Mouse (Mus musculus) intestine, embryonic 15.5 days (tissue): Measurements from ENCODE around the gene Abi1. TPM values are rescaled to one million over a fixed set of nuclear protein-coding genes. Genes with fewer than 3 reads are reported as not detected.
"Not testable (repeated sequence)": the region's sequence is repeated elsewhere in the genome, so short reads cannot be mapped to it uniquely, and the experiment has no call there.

Experiments
- ATAC-seq: fragments of 200-750 bp; cut with Nextera tagmentation; 2 replicates; pipeline ENCODE4 v1.8.0; 2017; ENCODE audit warnings: moderate TSS enrichment, moderate library complexity
- H3K27ac ChIP-seq: fragments of 300-500 bp; sonication (generic); 2 replicates; pipeline ENCODE4 v1.5.1; 2015; ENCODE audit warnings: mild to moderate bottlenecking, inconsistent platforms
- H3K27me3 ChIP-seq: fragments of 300-500 bp; sonication (generic); replicated peaks from 2 replicates; pipeline ENCODE4 v1.6.1; 2015; ENCODE audit warnings: inconsistent platforms
- H3K36me3 ChIP-seq: fragments of 300-500 bp; sonication (generic); 2 replicates; pipeline ENCODE4 v1.6.1; 2015; ENCODE audit warnings: inconsistent platforms
- H3K4me1 ChIP-seq: fragments of 300-500 bp; sonication (generic); replicated peaks from 2 replicates; pipeline ENCODE4 v1.6.1; 2015; ENCODE audit warnings: inconsistent platforms
- H3K4me2 ChIP-seq: fragments of 300-500 bp; sonication (generic); replicated peaks from 2 replicates; pipeline ENCODE4 v1.6.1; 2015; ENCODE audit warnings: mild to moderate bottlenecking, inconsistent platforms
- H3K4me3 ChIP-seq: fragments of 300-500 bp; sonication (generic); replicated peaks from 2 replicates; pipeline ENCODE4 v1.5.1; 2015; ENCODE audit warnings: inconsistent platforms
- H3K9ac ChIP-seq: fragments of 300-500 bp; sonication (generic); 2 replicates; pipeline ENCODE4 v1.6.1; 2015; ENCODE audit warnings: inconsistent platforms
- H3K9me3 ChIP-seq: fragments of 300-500 bp; sonication (generic); 2 replicates; pipeline ENCODE4 v1.6.1; 2016; ENCODE audit warnings: inconsistent platforms
- WGBS: fragments of 180-500 bp; shearing (Covaris S2); methylation state at CpG from one replicate; pipeline ENCODE4 v1.1.7; 2015; 5-methylcytosine and 5-hydroxymethylcytosine counted together
- polyA plus RNA-seq: library from polyadenylated mRNA; unstranded; fragments of >200 nt; fragmentation: Nextera tagmentation; extraction: Ambion mirVana; gene quantifications from 2 replicates; pipeline ENCODE4 v1.2.1, GENCODE M21; 2015

The Abi1 gene
- polyA plus RNA-seq, 1 experiment from 2014 or later, result 46.6 TPM

DNA sequence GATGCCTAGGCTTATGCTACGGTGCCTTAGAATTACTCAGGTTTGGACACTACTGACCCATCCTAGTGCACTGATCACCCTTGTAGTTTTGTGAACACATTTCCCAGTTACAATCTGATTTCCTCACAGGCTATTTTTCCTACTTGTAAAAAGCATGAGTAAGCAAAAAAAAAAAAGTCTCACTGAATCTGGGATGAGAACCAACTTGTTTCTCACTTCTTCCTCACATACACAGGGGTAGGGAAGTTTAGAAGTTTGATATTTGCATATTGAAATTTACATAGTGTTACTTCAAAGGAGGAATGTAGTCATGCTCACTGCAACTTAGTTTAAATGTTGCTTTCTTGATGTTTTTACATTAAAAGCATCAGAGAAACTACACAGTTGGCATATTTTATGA is 106.5 kb downstream of the Abi1 start:
- no peaks in the 10 kb centered on the region for H3K27me3 ChIP-seq
- no peak overlapping the region for H3K27ac ChIP-seq
- ATAC-seq, result no peak
- H3K9me3 ChIP-seq, result no peaks in the 10 kb centered on the region
- no peak overlapping the region for H3K4me3 ChIP-seq
- no peaks in the 10 kb centered on the region for H3K4me1 ChIP-seq
- WGBS, result 82% methylated on average over 1 of the region's 1 CpGs
- H3K36me3 ChIP-seq, result no peaks in the 10 kb centered on the region
- H3K9ac ChIP-seq, result no peak overlapping the region
- H3K4me2 ChIP-seq, result no peak overlapping the region

GRCm38 (mm10) chr2:22928259-22928658 is 111.8 kb downstream of the Abi1 start:
- no peak for ATAC-seq
- WGBS, result 83% methylated on average over 2 of the region's 2 CpGs
- H3K9ac ChIP-seq, result no peak overlapping the region
- H3K4me2 ChIP-seq, result no peak overlapping the region
- no peaks in the 10 kb centered on the region for H3K9me3 ChIP-seq
- no peak overlapping the region for H3K27ac ChIP-seq
- H3K36me3 ChIP-seq, result no peaks in the 10 kb centered on the region
- H3K27me3 ChIP-seq, result no peaks in the 10 kb centered on the region
- H3K4me3 ChIP-seq, result no peak overlapping the region
- no peaks in the 10 kb centered on the region for H3K4me1 ChIP-seq

DNA sequence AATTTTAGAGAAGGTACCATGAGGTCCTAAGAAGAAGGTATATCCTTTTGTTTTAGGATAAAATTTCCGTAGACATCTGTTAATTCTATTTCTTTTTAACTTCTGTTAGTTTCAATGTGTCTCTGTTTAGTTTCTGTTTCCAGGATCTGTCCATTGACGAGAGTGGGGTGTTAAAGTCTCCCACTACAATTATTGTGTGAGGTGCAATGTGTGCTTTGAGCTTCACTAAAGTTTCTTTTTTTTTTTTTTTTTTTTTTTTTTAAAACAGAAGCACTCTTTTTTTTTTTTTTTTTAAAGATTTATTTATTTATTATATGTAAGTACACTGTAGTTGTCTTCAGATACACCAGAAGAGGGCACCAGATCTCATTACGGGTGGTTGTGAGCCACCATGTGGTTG is 114.1 kb downstream of the Abi1 start:
- H3K27me3 ChIP-seq, H3K9me3 ChIP-seq, H3K36me3 ChIP-seq, H3K4me3 ChIP-seq, ATAC-seq, H3K9ac ChIP-seq, H3K4me1 ChIP-seq, H3K27ac ChIP-seq, H3K4me2 ChIP-seq: not testable (repeated sequence)
- WGBS, result 88% methylated on average over 2 of the region's 3 CpGs

GRCm38 (mm10) chr2:22918651-22919050 is 121.4 kb downstream of the Abi1 start:
- Histone ChIP-seq H3K36me3 (peaks cover 7% of the 10 kb centered on the region; the same call in 1 of the 2 replicates), H3K9ac (no peak overlapping the region), H3K9me3 (no peaks in the 10 kb centered on the region), H3K4me2 (no peak overlapping the region), H3K27me3 (no peaks in the 10 kb centered on the region), H3K4me3 (no peak overlapping the region), H3K27ac (no peak overlapping the region), H3K4me1 (no peaks in the 10 kb centered on the region)
- 84% methylated on average over 2 of the region's 2 CpGs for WGBS
- no peak for ATAC-seq

DNA sequence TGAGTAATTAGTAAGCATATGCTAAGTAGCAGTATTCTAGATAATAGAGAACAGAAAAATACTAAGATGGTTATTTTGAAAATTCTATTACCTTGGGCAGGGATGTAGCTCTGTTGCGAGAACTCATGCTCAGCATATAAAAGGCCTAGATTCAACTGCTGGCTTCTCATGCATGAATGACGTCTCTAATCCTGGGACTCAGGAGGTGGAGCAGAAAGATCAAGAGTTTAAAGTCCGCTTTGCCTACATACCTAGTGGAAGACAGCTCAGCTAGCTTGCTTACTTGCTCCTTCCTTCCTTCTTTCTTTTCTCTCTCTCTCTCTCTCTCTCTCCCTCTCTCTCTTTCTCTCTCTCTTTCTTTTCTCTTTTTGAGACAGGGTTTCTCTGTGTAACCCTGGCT is 125.6 kb downstream of the Abi1 start:
- WGBS, result 86% methylated on average over 3 of the region's 3 CpGs
- ATAC-seq, result 0 out of 2 replicates have a peak, but pooled peaks have one; percentile 53

GRCm38 (mm10) chr2:22903947-22904346 is 136.1 kb downstream of the Abi1 start:
- Histone ChIP-seq H3K4me1 (no peaks in the 10 kb centered on the region), H3K27me3 (no peaks in the 10 kb centered on the region), H3K27ac (no peak overlapping the region), H3K4me3 (no peak overlapping the region), H3K9ac (no peak overlapping the region), H3K4me2 (no peak overlapping the region), H3K9me3 (no peaks in the 10 kb centered on the region), H3K36me3 (peaks cover 9% of the 10 kb centered on the region)
- ATAC-seq, result no peak
- WGBS, result 88% methylated on average over 3 of the region's 3 CpGs

More for the DNA sequence above, 125.6 kb downstream of the Abi1 start:
- H3K4me2 ChIP-seq, result no peak overlapping the region
- no peak overlapping the region for H3K4me3 ChIP-seq
- H3K9me3 ChIP-seq, result no peaks in the 10 kb centered on the region
- no peak overlapping the region for H3K9ac ChIP-seq
- H3K27me3 ChIP-seq, result no peaks in the 10 kb centered on the region
- peaks cover 6% of the 10 kb centered on the region; the same call in 1 of the 2 replicates for H3K36me3 ChIP-seq
- no peak overlapping the region for H3K27ac ChIP-seq
- no peaks in the 10 kb centered on the region for H3K4me1 ChIP-seq

DNA sequence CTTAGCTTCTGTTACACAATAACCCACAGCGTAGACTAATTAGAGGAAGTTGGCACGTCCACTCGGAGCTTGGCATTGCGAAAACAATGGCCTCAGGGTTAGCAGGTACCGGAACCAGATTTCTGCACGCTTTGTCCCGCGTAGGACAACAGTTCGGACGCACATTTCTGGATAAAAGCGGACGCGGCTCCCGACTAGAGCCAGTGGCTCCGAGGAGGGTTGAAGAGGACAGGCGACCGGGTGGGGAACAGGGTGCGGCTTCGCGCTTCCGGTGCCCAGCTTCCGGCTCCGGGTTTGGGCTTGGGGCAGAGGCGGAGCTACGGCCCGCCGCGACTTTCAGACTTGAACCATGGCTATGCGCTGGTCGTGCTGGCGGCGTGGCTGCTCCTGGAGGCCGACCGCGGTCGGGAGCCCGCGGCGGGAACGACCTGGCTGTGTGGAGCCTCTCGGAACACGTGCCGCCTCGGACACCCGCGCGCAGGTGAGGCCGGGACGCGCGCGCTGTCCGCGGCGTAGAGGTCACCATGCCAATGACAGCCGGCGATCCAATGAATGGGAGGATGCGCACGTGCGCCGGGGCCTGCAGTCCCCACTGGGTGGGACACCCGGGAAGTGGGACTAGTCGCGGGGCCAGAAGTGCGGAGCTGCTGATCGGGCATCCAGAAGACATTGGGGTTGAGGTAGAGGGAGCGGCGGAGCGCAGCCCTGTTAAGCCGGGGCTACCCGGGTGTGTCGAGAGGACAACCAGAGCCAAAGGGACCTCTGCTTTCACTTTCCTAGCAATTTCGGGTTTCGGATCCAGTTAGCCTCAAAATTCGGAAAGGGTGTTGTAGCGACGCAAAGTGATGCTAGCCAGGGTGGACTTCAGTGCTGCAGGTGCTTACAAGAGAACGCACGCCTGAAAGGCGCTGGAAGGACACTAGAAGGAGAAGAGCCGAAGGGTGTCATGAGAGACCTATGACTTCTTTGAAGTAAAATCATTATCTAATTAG is 144.5 kb downstream of the Abi1 start, which contains the start of gene Pdss1:
Gene Pdss1 (plus strand): TSS at position 241 of the 992 bp plus-strand sequence.
- peak; percentile 99 for ATAC-seq
- Histone ChIP-seq H3K36me3 (no peaks in the 10 kb centered on the region), H3K4me1 (no peaks in the 10 kb centered on the region), H3K27me3 (no peaks in the 10 kb centered on the region), H3K4me3 (peak within 1 kb of the TSS; percentile 94), H3K9ac (peak within 1 kb of the TSS; percentile 80), H3K9me3 (no peaks in the 10 kb centered on the region), H3K4me2 (peak within 1 kb of the TSS; percentile 78), H3K27ac (peak within 1 kb of the TSS; percentile 87)
- WGBS, result under 1% methylated on average over 77 of the region's 81 CpGs

- no peaks in the 10 kb centered on the region for H3K4me1 ChIP-seq
- no peaks in the 10 kb centered on the region for H3K27me3 ChIP-seq
- peak overlapping the region; percentile 80 for H3K9ac ChIP-seq
- no peaks in the 10 kb centered on the region for H3K9me3 ChIP-seq
- H3K4me2 ChIP-seq, result peak overlapping the region; percentile 78
- ATAC-seq, result no peak; the same call in 1 of the 2 replicates
- H3K36me3 ChIP-seq, result no peaks in the 10 kb centered on the region
- peak overlapping the region; percentile 94 for H3K4me3 ChIP-seq
- 17% methylated on average over 9 of the region's 9 CpGs for WGBS
- peak overlapping the region; percentile 87 for H3K27ac ChIP-seq
Measured at GRCm38 (mm10) chr2:22894932-22895281, 145.1 kb downstream of the Abi1 start.

Other genes with a start within 250 kb of the Abi1 start
- gene Pdss1, start 144.7 kb downstream of the Abi1 start, polyA plus RNA-seq, result 35.3 TPM in 2 replicates
- 31.0 and 31.8 TPM in 2 replicates for gene Acbd5, start 27.9 kb upstream of the Abi1 start, polyA plus RNA-seq
- gene Mastl, start 115.8 kb upstream of the Abi1 start, polyA plus RNA-seq, result 7.1 and 9.3 TPM in 2 replicates
- gene Yme1l1, start 116.1 kb upstream of the Abi1 start, polyA plus RNA-seq, result 62.5 and 72.7 TPM in 2 replicates
- gene 4931423N10Rik, start 167.2 kb upstream of the Abi1 start, polyA plus RNA-seq, result not detected in 2 replicates